Mouse (Mus musculus) cortical plate, adult 2 months (tissue): ENCODE results near the gene Top3a. TPM values are rescaled to one million over a fixed set of nuclear protein-coding genes. Genes with fewer than 3 reads are reported as not detected.

Experiments
- H3K27ac ChIP-seq: fragments of 200-500 bp; 2 replicates; pipeline ENCODE4 v1.5.1; 2012; ENCODE audit warnings: low read length, control low read depth, inconsistent platforms; ENCODE audit not compliant: insufficient read depth
- H3K4me1 ChIP-seq: fragments of 200-500 bp; 2 replicates; pipeline ENCODE4 v1.6.1; 2011; ENCODE audit warnings: low read length; ENCODE audit not compliant: control insufficient read depth, insufficient read depth
- H3K4me3 ChIP-seq: fragments of 200-500 bp; 2 replicates; pipeline ENCODE4 v1.5.1; 2011; ENCODE audit warnings: mild to moderate bottlenecking, low read length, control low read depth; ENCODE audit not compliant: insufficient read depth
- CTCF ChIP-seq: fragments of 200-500 bp; IDR thresholded peaks from 2 replicates; pipeline ENCODE4 v1.5.1; 2011; ENCODE audit warnings: mild to moderate bottlenecking, control low read depth, low read length; ENCODE audit not compliant: insufficient read depth; ENCODE audit errors: extremely low read depth
- POLR2A ChIP-seq: fragments of 200-500 bp; IDR thresholded peaks from 2 replicates; pipeline ENCODE4 v1.6.1; 2011; ENCODE audit warnings: mild to moderate bottlenecking, low read length, control low read depth; ENCODE audit not compliant: insufficient read depth; ENCODE audit errors: extremely low read depth
- polyA plus RNA-seq: library from polyadenylated mRNA; depleted of rRNA; stranded (reverse); fragments of >200 nt; gene quantifications from 2 replicates; pipeline ENCODE4 v1.2.3, GENCODE M21; 2012

Top3a gene
- polyA plus RNA-seq, 1 experiment = 5.8 TPM

DNA sequence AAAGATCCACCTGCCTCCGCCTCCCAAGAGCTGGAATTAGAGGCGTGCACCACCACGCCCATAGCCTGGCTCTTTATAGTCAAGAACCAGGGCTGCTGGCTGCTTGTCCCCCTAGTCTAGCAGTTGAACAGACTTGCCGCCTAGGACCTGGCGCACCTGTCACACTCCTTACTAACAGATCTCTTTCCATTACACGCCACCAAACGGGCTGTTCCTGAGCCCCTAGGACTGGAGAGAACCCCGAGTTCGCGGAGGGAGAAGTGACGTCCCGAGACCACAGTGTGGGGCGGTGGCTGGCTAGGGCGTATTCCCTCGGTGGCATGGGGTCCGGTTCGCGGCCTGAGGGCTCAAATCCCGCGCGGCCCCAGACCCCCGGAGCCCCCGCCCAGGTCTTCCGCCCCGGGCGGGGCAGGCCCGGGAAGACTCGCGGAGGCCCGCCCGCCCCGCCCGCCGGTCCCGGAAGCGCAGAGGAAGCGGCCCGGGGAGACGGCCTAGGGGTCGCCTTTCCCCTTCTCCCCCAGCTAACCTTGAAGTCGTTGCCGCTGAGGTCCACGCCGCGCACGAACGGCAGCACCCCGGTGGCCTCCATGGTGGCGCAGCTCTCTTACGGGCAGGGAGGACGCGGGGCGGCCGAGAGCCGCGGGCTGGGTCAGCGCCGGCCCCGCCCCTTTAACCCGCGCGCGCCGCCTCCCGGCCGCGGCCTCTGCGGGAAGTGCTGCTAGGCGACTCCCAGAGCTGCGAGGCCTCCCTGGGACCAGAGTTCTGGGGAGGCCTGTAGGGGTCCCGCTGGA is 50.4 kb downstream of the Top3a start, which contains the start of gene Flii:
TSS of gene Flii (minus strand) at position 663 of the 791 bp plus-strand sequence.
- Histone ChIP-seq H3K4me3 (peak within 1 kb of the TSS; percentile 71), H3K27ac (peak within 1 kb of the TSS; percentile 30), H3K4me1 (peaks cover 4% of the 10 kb centered on the region; the same call in 1 of the 2 replicates)
- TF ChIP-seq POLR2A (0 out of 2 replicates have a peak, but pooled peaks have one; percentile 31), CTCF (no peak)

DNA sequence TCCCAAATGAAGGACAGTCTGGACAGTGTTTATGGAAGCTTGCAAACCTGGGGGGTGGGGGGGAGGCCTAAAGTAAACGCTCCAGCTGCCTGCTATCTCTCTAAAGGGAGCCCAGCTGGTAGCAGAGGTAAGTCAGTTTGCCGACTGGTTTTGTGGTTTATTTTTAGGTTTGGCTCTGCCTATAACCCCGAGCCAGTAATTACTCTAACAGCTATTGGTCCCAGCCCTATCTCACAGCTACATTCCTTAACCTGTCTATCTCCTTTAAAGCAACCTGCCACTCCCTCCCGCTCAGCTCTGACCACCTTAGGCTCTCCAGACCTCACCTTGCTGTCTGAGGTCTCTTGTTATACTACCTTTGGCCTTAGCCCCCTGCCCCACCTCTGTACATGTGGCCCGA is 57.9 kb downstream of the Top3a start:
- H3K4me3 ChIP-seq = no peak overlapping the region
- no peaks in the 10 kb centered on the region for H3K4me1 ChIP-seq
- TF ChIP-seq CTCF = no peak
- no peak for TF ChIP-seq POLR2A
- H3K27ac ChIP-seq = no peak overlapping the region

DNA sequence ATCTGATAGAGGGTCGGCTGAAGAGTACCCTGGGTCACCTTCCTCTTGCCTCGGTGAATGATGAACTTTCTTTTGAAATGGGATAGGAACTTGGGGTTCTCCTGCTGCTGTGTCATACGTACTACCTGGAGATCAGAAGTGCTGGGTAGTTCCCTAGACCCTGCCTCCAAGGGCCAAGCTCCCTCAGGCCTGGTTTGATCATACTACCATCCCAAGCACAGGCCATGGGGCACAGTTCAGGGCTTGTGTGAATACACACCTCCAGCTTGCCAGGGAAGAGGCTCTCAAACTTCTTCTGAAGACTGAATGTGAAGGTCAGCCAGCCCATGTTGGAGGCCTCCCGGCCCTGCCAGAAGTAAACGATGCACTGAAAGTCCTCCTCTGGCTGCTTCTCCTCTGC is 61.3 kb downstream of the Top3a start:
- H3K27ac ChIP-seq = no peak overlapping the region
- H3K4me1 ChIP-seq = no peaks in the 10 kb centered on the region
- TF ChIP-seq POLR2A (no peak), CTCF (no peak)
- H3K4me3 ChIP-seq = no peak overlapping the region

DNA sequence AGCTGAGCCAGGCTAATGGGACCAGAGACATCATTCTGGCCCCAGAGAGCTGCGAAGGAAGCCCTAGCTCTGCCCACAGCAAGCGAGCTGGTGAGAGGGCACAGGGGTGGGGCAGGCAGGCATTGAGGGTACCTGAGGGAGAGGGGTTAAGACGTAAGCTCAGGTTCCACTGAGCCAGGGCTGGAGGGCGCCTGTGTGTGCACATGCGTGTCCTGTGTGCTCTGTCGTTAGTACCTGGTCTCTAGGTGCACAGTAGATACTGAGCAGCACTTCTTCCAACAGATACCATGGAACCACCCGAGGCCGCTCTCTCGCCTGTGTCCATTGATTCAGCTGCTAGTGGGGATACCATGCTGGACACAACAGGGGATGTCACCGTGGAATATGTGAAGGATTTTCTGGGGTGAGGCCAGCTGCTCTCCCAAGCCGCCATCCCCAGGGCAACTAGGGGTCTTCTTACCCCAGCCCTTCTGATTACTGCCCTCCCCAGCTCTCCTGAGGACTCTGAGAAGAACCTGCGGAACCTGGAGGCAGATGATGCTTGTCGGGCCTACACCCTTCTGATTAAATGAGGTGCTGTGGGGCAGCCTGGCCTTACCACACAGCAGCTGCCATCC is 64.4 kb downstream of the Top3a start:
- TF ChIP-seq POLR2A = no peak
- TF ChIP-seq CTCF = no peak
- no peak overlapping the region for H3K27ac ChIP-seq
- no peak overlapping the region for H3K4me3 ChIP-seq
- H3K4me1 ChIP-seq = no peaks in the 10 kb centered on the region

DNA sequence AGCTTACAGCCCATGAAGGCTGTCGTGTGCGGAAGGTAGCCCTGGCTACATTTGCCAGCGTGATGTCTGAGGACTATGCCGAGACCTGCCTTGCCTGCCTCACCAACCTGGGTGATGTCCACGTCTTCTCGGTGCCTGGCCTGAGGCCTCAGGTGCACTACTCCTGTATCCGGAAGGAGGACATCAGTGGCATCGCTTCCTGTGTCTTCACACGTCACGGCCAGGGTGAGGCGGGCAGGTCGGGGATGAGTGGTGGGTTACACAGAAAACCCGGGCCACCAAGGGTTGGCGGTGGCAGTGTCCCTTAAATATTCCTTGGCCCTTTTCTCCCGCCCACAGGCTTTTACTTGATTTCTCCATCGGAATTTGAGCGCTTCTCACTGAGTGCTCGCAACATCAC is 65.1 kb downstream of the Top3a start:
- Histone ChIP-seq H3K4me3 (no peak overlapping the region), H3K27ac (no peak overlapping the region), H3K4me1 (no peaks in the 10 kb centered on the region)
- no peak for TF ChIP-seq POLR2A
- TF ChIP-seq CTCF = no peak

DNA sequence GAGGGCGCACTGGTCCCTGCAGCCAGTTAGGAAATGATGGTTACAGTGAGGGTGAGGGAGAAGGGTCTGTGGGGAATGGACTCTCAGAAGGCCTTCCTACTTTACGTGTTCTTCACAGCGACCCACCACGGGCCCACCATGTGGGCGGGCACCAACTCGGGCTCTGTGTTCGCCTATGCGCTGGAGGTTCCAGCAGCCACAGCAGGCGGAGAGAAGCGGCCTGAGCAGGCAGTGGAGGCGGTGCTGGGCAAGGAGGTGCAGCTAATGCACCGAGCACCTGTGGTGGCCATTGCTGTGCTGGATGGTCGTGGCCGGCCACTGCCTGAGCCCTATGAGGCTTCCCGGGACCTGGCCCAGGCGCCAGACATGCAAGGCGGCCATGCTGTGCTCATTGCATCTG is 65.9 kb downstream of the Top3a start:
- Histone ChIP-seq H3K27ac (no peak overlapping the region), H3K4me3 (no peak overlapping the region), H3K4me1 (no peaks in the 10 kb centered on the region)
- TF ChIP-seq POLR2A = no peak
- TF ChIP-seq CTCF = no peak

DNA sequence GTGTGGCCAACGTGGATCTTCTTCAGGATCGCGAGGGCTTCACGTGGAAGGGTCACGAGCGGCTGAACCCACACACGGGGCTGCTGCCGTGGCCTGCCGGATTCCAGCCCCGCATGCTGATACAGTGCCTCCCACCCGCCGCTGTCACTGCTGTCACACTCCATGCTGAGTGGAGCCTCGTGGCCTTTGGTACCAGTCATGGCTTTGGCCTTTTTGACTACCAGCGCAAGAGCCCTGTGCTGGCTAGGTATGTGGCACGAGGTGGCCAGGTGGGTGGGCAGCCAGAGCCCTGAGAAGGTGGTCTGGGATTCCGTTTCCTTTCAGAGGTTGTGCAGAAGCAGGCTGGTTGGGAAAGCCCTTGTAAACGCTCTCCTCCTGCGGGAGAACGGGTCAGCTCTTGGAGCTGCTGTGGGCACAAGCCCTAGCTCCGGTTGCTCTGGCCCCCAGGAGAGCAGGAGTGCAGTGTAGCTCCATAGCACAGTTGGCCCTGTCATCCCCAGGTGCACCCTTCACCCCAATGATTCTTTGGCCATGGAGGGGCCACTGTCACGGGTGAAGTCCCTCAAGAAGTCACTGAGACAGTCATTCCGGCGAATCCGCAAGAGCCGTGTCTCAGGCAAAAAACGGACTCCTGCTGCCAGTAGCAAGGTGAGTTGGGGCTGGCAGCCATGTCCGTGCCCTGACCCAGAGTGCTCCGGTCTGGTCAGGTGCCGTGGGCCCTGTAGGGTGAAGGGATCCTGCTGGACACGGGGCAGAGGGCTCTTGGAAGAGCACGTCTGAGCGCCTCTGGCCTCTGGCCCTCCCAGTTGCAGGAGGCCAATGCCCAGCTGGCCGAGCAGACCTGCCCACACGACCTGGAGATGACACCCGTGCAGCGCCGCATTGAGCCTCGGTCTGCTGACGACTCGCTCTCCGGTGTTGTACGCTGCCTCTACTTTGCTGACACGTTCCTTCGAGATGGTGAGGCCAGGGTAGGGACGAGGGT is 67.4 kb downstream of the Top3a start:
- H3K27ac ChIP-seq = no peak overlapping the region
- H3K4me3 ChIP-seq = no peak overlapping the region
- TF ChIP-seq CTCF (no peak), POLR2A (no peak)
- H3K4me1 ChIP-seq = no peaks in the 10 kb centered on the region

DNA sequence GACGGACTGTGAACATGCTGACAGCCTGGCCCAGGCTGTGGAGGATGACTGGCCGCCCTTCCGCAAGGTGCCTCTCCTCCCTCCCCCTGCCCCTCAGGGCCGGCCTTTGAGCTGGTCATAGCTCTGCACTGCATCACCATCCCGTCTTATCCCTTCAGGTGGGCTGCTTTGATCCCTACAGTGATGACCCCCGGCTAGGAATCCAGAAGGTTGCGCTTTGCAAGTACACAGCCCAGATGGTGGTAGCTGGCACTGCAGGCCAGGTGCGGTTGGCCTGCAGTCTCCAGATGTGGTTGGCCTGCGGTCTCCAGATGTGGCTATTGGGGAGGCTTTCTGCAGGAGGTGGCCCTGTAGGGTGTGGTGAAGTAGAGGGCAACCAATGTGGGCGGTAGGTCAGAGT is 68.5 kb downstream of the Top3a start:
- no peak overlapping the region for H3K4me3 ChIP-seq
- TF ChIP-seq CTCF (no peak), POLR2A (no peak)
- no peak overlapping the region for H3K27ac ChIP-seq

DNA sequence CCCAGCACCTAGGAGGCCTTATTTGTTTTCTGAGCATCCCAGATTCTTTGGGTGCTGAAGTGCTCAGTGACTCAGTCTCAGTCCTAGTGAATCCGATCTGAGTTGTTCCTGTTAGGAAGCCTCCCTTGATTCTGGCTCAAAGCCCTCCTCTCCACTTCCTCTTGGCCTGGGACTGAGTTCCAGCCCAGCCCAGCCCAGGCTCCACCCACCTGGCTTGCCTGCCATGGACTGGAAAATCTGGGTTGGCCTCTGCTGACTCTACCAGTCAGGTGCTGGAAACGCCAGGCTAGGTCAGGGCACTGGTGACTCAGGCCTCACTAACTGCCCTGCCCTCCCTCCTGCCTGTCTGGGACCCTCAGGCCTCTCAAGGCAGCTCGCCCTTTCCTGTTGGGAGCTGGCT is 69.5 kb downstream of the Top3a start:
- H3K4me3 ChIP-seq = no peak overlapping the region
- no peaks in the 10 kb centered on the region for H3K4me1 ChIP-seq
- peak overlapping the region; percentile 45; the same call in 1 of the 2 replicates for H3K27ac ChIP-seq
- no peak for TF ChIP-seq CTCF

More for the DNA sequence above, 68.5 kb downstream of the Top3a start:
- H3K4me1 ChIP-seq = no peaks in the 10 kb centered on the region
